Mouse (Mus musculus) heart, postnatal 10 days (tissue): ENCODE measurements around the gene Olfr1152. TPM values are rescaled to one million over a fixed set of nuclear protein-coding genes. Genes with fewer than 3 reads are reported as not detected.

ENCODE experiments used
- DNase-seq, 2 experiments: peaks; one replicate each; pipeline ENCODE4 v3.0.0; 2021
- intact Hi-C: fragments of 180-260 bp; cut with DNase I; formaldehyde crosslinking; loops from one replicate; pipeline ENCODE4 v1.15.1; 2025
- total RNA-seq, 2 experiments: library from RNA; stranded (reverse); gene quantifications; 2 replicates each; pipeline ENCODE4 v1.2.3; 2021

The Olfr1152 gene
- not detected for total RNA-seq

GRCm38 (mm10) chr2:87866192-87866591 is at the start of gene Olfr1152:
Gene Olfr1152, plus strand, starts transcription at chr2:87866492.
- intact Hi-C loops: no loop called here
- no peak for DNase-seq

DNA sequence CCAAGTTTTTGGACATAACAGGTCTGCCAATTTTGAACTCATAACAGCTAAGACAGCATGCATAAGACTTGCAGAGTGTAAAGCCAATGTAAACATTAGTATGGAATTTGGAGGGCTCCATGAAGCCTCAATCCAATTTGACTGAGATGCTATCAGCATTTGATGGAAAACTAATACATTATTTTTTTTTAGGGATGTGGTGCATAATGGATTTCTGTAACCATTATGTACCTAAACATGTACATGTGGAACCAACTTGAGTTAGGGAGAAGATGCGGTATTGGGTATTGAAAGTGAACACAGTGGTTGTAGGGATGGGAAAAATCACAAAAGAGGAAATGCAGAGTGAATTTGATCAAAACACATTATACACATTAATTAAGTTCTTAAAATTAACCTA is 36.1 kb upstream of the Olfr1152 start, which contains the start of gene Olfr1148:
TSS of gene Olfr1148 (plus strand) at position 301 of the 400 bp plus-strand sequence.
- intact Hi-C loops: no loop called here
- DNase-seq: no peak

DNA sequence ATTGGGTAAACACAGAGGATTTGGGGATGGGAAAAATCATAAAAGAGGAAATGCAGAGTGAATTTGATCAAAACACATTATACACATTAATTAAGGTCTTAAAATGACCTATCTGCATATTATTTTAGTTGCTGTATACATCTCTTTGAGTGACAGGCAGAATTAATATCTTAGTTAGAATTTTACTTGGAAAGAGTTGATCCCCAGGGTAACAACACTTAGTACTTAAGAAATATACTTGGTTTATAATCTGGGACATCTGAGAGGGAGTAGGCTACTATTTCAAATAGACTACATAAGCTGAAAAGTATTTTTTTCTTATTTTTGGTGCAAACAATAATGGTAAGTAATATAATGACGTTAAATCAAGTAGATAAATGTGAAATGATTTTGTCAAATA is 22.6 kb upstream of the Olfr1152 start, which contains the start of gene Olfr1150-ps1:
TSS of gene Olfr1150-ps1 (plus strand) at position 301 of the 400 bp plus-strand sequence.
- no peak for DNase-seq
- intact Hi-C loops: no loop called here

DNA sequence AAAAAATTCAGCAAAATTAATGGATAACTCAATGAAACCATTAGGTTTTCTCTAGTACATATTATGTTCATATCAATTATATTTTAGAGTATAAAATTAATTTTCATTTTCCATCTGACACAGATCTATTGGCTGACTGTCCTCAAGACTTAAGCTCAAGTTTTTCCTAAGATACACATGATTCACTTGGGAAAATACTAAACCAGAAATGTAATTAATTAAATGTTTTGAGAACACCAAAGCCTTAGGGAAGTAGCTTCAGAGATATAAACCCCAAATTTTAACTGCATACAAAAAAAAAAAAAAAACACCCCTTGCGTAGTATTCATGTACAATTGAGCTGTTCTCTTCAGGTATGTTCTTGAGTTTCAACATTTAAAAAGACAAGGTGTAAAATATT is 10.7 kb upstream of the Olfr1152 start, which contains the start of gene Olfr1151:
TSS of gene Olfr1151 (plus strand) at position 301 of the 400 bp plus-strand sequence.
- intact Hi-C loops: no loop called here
- no peak for DNase-seq

GRCm38 (mm10) chr2:87894662-87895061 is 28.4 kb downstream of the Olfr1152 start, which contains the start of gene Olfr1153:
Gene Olfr1153, plus strand, starts transcription at chr2:87894962.
- intact Hi-C loops: no loop called here
- no peak for DNase-seq

DNA sequence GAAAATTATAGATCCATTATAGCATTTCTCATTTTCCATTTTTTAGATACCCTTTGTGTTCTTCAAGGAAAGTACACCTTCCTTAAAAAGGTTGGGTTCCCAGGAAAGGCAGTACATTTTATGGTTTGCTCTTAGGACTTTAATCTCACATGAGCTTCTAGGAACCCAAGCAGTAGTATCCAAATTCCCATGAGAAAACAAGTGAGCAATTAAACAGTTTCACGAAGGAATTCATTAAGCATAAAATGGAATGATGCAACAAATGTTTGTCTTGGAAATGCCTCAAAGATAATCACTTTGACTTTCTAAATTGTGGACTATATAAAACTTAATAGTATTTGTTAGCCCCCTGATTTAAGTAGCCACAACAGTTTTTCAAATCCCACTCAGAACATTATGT is 38.8 kb downstream of the Olfr1152 start, which contains the start of gene Olfr1154:
TSS of gene Olfr1154 (minus strand) at position 101 of the 400 bp plus-strand sequence.
- DNase-seq: no peak
- intact Hi-C loops: no loop called here

Other genes starting within 250 kb of the Olfr1152 start
- gene Olfr1131, start 239.4 kb upstream of the Olfr1152 start, total RNA-seq: not detected
- gene Olfr1132, start 229.0 kb upstream of the Olfr1152 start, total RNA-seq: not detected
- not detected for gene Olfr1133, start 219.1 kb upstream of the Olfr1152 start, total RNA-seq
- not detected for gene Olfr1134, start 208.0 kb upstream of the Olfr1152 start, total RNA-seq
- gene Olfr1135, start 192.8 kb upstream of the Olfr1152 start, total RNA-seq: not detected
- gene Olfr1136, start 172.5 kb upstream of the Olfr1152 start, total RNA-seq: not detected
- gene Olfr1137, start 153.3 kb upstream of the Olfr1152 start, total RNA-seq: not detected
- not detected for gene Olfr1138, start 126.5 kb upstream of the Olfr1152 start, total RNA-seq
- not detected for gene Olfr1140, start 122.7 kb upstream of the Olfr1152 start, total RNA-seq
- not detected for gene Olfr1141, start 112.5 kb upstream of the Olfr1152 start, total RNA-seq
- not detected for gene Olfr152, start 87.0 kb upstream of the Olfr1152 start, total RNA-seq
- gene Olfr1143, start 65.9 kb upstream of the Olfr1152 start, total RNA-seq: not detected
- not detected for gene Olfr1145, start 56.7 kb upstream of the Olfr1152 start, total RNA-seq
- gene Olfr1148, start 36.0 kb upstream of the Olfr1152 start, total RNA-seq: not detected
- not detected for gene Olfr1150-ps1, start 22.5 kb upstream of the Olfr1152 start, total RNA-seq
- not detected for gene Olfr1151, start 10.6 kb upstream of the Olfr1152 start, total RNA-seq
- not detected for gene Olfr1153, start 28.5 kb downstream of the Olfr1152 start, total RNA-seq
- not detected for gene Olfr1154, start 38.7 kb downstream of the Olfr1152 start, total RNA-seq
- gene Olfr1155, start 78.6 kb downstream of the Olfr1152 start, total RNA-seq: not detected
- not detected for gene Olfr1156, start 86.6 kb downstream of the Olfr1152 start, total RNA-seq
- gene Olfr1157, start 101.8 kb downstream of the Olfr1152 start, total RNA-seq: not detected
- not detected for gene Olfr74, start 108.2 kb downstream of the Olfr1152 start, total RNA-seq
- not detected for gene Olfr1158, start 123.6 kb downstream of the Olfr1152 start, total RNA-seq
- not detected for gene Olfr1160, start 141.8 kb downstream of the Olfr1152 start, total RNA-seq
- gene Olfr1161, start 156.3 kb downstream of the Olfr1152 start, total RNA-seq: not detected
- not detected for gene Olfr73, start 171.2 kb downstream of the Olfr1152 start, total RNA-seq
- gene Olfr1162, start 184.6 kb downstream of the Olfr1152 start, total RNA-seq: not detected
- not detected for gene Olfr1163, start 205.3 kb downstream of the Olfr1152 start, total RNA-seq
- not detected for gene Olfr1164, start 227.5 kb downstream of the Olfr1152 start, total RNA-seq